Mouse (Mus musculus): Measurements from ENCODE around the gene Mtus2.

GRCm38 (mm10) chr5:148342061-148342741 lies 385.1 kb downstream of the Mtus2 start:
- no peak for TF ChIP-seq POLR2A (IDR thresholded peaks at IDR 0.05; ENCODE audit: low read depth, low read length)
- TF ChIP-seq CTCF (IDR thresholded peaks at IDR 0.05; ENCODE audit: extremely low read depth, insufficient read depth, insufficient read length, insufficient replicate concordance), result no peak
